Mouse (Mus musculus) right cerebral cortex, postnatal 36 days (tissue): ENCODE data around the gene Itpr1.

Experiments used
- DNase-seq, 2 experiments: peaks; one replicate each; pipeline ENCODE4 v3.0.0; 2022; ENCODE audit warnings: low spot score in 2 of 2, mixed read lengths in 1 of 2

Gene Itpr1

DNA sequence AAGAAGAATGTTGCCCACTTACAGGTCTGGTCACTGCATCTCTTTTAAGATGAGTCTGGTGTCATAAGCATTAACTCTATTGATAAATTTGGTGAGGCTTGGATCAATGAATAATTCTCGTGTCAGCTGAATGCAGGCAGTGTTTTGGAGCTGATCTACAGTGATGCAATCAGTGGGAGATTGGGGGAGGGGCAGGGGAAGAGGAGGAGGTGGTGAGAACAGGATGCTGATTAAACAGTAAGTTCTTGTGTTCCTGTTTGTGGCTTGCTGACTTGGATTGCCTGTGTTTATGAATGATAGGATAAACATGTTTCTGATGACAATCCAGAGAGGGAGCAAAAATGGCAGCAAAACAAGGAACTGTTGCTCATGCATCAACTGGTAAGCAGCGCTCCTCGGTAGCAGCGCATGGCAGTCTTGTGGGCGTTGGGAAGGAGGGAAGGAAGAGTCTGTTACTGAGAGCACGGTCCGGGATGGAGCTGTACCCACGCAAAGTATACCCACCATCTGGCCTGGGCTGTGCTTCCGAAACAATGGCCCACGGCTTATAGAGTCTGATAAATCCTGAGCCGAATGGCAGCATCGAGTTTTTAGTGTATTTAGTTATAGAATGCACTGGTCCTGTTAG is 64.1 kb downstream of the Itpr1 start:
- DNase-seq: peak; percentile 61 to 80

GRCm38 (mm10) chr6:108277622-108278396 is 64.9 kb downstream of the Itpr1 start:
- DNase-seq: no peak

GRCm38 (mm10) chr6:108278826-108279630 is 66.1 kb downstream of the Itpr1 start:
- no peak for DNase-seq

- DNase-seq: no peak
Observed at GRCm38 (mm10) chr6:108282131-108282530, 69.2 kb downstream of the Itpr1 start.

GRCm38 (mm10) chr6:108282621-108283020 is 69.7 kb downstream of the Itpr1 start:
- no peak for DNase-seq

- no peak for DNase-seq
Observed at GRCm38 (mm10) chr6:108284688-108285087, 71.8 kb downstream of the Itpr1 start.

GRCm38 (mm10) chr6:108288979-108289378 is 76.1 kb downstream of the Itpr1 start:
- no peak for DNase-seq

GRCm38 (mm10) chr6:108290978-108291377 is 78.1 kb downstream of the Itpr1 start:
- DNase-seq: no peak

- DNase-seq: no peak
Observed at GRCm38 (mm10) chr6:108291556-108291955, 78.7 kb downstream of the Itpr1 start.

- no peak for DNase-seq
Observed at GRCm38 (mm10) chr6:108301856-108302255, 89.0 kb downstream of the Itpr1 start.

DNA sequence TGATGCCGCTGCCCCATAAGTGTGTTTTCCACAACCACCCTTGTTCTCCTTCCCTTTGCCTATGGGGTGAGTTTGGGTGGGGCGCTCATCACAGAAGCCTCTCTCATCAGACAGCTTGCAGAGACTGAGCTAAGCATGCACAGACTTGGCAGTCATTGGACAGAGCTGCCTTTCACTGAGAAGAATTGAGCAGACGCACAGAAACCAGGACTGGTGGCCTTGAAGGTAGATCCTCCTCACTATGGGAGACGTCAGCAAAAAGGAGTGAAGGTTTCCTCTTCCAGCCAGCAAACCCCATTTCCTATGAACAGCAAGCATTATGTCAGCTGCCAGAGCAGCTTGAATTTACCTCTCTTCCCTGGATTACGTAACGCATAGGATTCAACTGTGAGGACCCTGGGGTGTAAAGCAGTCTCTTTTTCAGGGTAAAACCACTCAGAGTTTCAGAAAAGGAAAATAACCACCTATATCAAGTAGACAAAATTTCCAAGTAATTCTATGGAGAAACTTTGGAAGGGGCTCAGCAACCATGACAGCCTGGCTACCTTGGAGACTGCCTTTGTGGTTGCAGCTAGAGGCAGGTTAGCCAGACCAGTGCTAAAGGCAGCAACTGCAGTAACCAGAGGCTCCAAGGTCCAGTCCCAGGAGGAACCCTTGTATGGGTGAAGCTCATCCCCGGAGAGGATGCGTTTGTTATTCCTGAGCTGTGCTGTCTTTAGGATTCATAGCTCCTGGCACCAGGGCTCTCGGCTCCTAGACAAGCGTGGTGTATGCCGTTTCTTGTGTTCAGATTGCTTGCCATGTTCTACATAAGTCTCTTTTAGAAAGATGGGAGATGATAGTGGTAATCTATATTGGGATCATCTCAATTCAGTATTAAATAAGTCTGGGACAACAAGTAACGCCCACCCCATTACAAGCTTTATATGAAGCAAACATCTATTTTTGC is 91.0 kb downstream of the Itpr1 start:
- peak in 1 of 2 experiments; percentile 55 for DNase-seq

DNA sequence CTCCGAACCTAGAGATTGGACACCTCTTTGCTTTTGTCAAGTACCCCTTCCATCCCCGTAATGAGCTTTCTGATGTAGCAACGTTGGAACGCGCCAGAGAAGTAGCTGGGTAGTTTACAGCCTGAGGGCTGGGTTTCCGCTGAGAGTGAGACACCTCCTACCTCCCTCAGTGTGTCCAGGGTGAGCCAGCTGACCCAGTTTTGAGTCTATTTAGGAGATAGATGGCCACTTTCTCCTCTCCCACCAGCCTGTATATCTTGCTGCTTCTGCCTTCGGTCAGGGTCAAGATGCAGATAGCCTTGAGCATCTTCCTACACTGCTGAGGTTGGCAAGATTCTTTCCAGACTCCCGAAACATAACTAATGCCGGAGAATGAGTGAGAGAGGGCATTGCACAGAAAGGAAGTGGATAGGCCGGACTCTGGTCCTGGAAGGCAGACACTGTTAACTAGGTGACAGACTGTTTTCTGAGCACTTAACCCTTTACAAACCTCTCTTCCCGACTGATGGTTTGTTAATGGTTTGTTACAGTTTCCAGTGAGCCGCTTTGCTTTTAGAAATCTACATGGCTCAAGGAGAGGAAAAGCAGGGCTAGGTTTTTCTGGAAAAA is 92.4 kb downstream of the Itpr1 start:
- DNase-seq: no peak

GRCm38 (mm10) chr6:108306240-108306639 is 93.3 kb downstream of the Itpr1 start:
- no peak for DNase-seq

- DNase-seq: no peak
Observed at GRCm38 (mm10) chr6:108306910-108307584, 94.2 kb downstream of the Itpr1 start.

DNA sequence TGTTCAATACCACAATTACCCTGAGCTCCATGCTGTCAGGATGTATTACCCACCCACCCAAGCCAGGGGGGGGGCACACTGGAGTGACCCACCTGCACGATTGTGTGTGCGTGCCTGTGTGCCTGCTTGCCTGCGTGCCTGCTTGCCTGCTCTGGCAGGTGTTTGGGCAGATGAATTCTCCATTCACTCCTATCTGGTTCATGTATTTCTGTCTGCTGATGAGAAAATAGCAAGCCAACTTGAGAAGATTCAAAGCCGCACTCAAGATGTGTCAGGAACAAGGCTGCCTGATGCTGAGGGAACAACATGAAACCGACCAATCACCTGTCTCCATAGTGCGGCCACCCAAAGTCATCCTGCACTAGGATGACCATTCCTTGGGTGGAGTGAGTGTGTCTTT is 94.9 kb downstream of the Itpr1 start:
- no peak for DNase-seq

DNA sequence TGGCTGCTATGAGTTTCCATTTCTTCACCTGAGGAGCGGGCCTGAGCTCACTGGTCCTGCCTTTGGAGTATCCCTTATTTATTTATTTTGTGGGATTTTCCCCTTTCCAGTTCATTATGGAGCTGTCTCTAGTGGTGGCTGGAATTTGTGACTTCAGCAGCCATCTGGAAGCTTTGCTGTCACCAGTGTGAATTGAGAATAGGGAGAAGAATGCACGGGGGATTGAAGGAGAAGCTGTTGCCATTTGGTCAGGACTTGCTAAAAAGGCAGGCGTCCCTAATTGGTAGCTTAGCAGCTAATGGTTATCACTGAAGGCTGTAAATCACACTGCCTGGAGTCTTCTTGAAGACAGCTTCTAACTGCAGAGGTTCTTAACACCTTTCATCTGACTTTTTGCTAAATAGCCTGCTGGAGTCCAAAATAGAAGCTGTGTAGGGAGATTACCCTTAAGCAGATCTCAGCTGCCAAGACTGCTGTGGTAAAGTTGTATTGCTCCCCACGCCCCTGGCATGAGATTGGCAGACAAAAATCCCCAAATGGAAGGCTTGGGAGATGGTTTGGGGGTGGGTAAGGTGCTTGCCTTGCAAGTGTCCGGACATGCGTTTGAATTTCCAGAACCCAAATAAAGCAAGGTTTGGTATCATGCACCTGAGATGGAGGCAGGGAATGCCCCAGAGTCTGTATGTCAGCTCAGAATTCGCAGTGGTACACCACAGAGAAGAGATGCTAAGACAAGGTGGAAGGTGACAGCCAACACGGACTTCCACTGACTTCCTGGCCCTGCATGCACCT is 96.7 kb downstream of the Itpr1 start:
- no peak for DNase-seq

DNA sequence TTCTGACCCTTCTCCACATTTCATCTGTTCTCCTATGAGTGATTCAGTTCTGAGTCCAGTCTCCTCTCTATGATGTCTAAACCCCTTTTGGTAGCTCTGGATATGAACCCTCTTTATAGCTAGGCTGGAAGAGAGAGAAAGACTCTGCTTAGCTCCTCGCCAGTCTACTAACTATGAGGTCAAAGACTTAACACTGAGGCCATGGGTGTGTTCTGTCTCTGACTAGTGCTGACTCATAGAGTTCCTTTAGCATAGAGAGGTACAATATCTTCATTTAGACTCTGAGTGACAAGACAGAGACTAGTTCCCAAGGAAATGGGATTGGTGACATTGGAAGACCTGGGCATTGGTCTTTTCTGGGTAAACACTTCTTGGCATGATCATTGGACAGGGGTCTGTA is 100.2 kb downstream of the Itpr1 start:
- no peak for DNase-seq

- DNase-seq: no peak
Observed at GRCm38 (mm10) chr6:108313997-108314396, 101.1 kb downstream of the Itpr1 start.

DNA sequence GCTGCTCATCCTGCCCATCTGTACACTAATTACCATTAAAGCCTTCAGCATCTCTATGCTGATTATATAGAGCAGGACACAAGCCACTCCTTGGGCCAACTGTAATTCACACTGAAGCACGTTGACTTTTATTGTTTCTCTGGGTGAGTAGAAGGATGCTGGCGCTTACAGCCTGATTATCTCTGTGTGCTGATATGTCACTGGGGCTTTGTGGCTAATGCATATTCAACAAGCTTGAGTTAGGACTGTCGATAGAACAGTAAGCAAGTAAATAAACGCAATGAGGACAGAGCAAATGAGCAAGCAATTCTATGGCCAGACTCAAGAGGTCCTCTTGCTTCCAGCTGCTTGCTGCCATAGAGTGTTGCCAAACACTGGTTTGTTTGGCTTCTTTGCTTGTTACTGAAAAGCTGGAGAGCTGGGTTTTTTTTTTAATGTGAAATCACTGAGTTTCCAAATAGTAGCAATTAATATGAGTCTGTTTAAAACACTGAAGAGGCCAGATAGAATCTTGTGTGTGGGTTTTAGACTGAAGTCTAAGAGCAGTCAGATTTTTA is 103.5 kb downstream of the Itpr1 start:
- DNase-seq: no peak
